Mouse (Mus musculus) inflammation-experienced regulatory T-cells, adult 6 months (primary cell): ENCODE measurements around the gene Acer3. TPM values are rescaled to one million over a fixed set of nuclear protein-coding genes. Genes with fewer than 3 reads are reported as not detected.

Experiments used
- ATAC-seq: one replicate; pipeline ENCODE4 v1.8.0; 2017
- polyA plus RNA-seq, 3 experiments: library from polyadenylated mRNA; unstranded; fragments of 100-300 nt; shearing (Covaris generic); gene quantifications; one replicate each; pipeline ENCODE4 v1.2.1; 2017

Acer3 gene
- polyA plus RNA-seq = 10 to 100 TPM; 14.5 to 20.5 (median 15.5) TPM

DNA sequence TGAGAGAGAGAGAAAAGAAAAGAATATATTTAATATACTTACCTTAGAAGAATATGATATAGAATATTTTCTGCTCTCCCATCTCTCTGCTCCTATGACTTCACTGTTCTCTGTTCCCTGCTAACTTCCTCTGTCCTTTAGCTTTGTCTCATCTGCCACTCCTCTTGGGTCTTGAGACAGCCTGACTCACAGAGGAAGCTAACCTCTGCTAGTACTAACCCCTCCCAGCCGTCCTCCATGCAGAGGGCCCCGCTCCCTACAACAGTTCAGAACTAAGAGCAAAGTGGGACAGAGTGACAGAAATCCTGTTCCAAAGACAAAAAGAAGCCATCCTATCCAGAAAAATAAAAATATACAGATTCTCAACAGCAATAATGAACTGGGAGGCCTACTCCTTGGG, at the start of gene Acer3:
Gene Acer3, minus strand, starts transcription at position 126 of the 400 bp plus-strand sequence.
- no peak for ATAC-seq

GRCm38 (mm10) chr7:98369762-98370369, 48.9 kb upstream of the Acer3 start:
- no peak for ATAC-seq

GRCm38 (mm10) chr7:98361662-98362061, 40.7 kb upstream of the Acer3 start:
- no peak for ATAC-seq

DNA sequence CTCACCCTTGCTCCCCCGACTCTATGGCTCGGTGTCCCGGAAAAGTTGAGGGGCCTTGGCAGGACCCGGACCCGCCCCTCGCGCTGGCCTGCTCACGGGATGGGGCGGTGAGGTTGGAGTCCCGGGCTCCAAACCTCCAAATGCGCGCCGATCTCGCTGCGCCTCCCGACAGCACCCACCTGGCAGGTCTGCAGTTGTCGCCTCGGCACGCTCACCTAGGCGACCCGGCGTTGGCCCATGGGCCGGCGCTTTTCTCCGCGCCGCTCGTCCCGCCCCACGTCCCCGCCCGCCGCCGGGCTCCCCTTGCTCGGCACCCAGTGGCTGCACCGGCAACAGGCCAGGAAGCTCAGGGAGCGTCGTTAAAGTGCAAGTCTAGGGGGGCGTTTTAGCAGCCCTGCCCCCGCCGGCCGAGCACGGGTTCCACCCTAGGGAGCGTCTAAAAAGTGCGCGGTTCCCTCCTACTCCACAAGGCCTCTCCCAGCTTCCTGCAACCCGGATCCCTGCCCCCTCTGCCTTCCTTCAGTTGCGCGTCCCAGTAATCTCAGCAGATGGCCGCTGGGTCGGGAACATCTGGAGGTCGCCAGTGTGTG, 40.1 kb upstream of the Acer3 start, which contains the start of gene Tsku:
Gene Tsku, minus strand, starts transcription at position 266 of the 590 bp plus-strand sequence.
- no peak for ATAC-seq

- no peak for ATAC-seq
Measured at GRCm38 (mm10) chr7:98360621-98360990, 39.6 kb upstream of the Acer3 start.

GRCm38 (mm10) chr7:98359951-98360620, 39.1 kb upstream of the Acer3 start:
- no peak for ATAC-seq

GRCm38 (mm10) chr7:98358016-98358415, 37.0 kb upstream of the Acer3 start:
- no peak for ATAC-seq

GRCm38 (mm10) chr7:98357324-98357723, 36.3 kb upstream of the Acer3 start:
- no peak for ATAC-seq

- ATAC-seq = no peak
Measured at GRCm38 (mm10) chr7:98354921-98355310, 33.9 kb upstream of the Acer3 start.

GRCm38 (mm10) chr7:98354160-98354920, 33.3 kb upstream of the Acer3 start:
- ATAC-seq = no peak

DNA sequence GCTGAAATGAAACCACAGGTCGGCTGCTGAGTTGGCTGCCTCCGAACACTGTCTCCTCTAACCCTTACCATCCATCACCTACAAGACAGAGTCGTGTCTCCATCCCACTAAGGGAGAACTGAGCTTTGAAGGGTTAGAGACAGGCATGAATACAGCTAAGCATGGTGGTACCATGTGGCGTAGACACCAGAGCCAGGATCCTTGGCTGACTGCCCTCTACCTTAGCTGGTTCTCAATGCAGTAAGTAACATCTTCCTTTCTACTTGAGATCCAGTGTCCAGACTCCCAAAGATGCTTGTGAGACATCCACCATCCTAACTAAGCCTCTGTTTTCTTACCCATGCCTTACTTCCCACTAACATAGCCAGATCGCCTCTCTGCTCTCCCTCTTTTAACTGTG, 32.6 kb upstream of the Acer3 start:
- ATAC-seq = no peak

GRCm38 (mm10) chr7:98351523-98351922, 30.5 kb upstream of the Acer3 start:
- ATAC-seq = no peak

GRCm38 (mm10) chr7:98349821-98350220, 28.8 kb upstream of the Acer3 start:
- no peak for ATAC-seq

GRCm38 (mm10) chr7:98349096-98349495, 28.1 kb upstream of the Acer3 start:
- ATAC-seq = peak; percentile 75

DNA sequence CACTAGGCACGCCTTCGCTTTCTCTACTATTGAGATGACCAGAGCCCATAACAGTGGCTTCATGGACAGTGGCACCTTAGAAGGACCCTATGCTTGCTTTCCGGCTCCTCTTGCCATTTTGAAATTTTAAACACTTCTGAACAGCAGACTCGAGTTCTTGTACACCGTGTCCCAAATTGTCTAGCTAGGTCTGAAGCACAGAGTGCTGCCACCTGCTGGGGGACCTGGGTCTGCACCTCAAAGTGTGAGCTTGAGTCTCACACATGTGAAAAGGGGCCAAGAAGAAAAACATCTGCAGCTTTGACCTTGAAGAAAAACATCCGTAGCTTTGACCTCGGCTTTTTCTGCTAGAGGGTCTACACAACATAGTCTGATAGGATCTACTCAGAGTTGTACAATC, 27.0 kb upstream of the Acer3 start:
- peak; percentile 67 for ATAC-seq

DNA sequence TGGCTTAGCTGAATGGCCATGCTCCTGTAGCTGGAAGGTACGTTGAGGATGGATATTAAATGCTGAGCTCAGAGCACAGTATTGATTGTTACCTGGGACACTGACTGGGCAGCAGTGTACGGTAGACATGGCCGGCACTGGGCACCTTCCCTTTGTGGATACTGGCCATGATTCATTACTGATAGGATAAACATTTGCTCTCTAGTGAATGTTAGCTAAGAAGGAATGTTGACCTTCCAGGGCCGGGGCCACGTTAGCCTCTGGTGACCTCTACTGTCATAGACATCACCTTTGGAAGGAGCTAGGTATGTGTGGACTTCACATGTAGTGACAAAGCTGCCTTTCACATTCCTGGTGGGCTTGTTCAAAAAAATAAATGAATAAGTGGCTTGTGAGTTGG, 26.5 kb upstream of the Acer3 start:
- no peak for ATAC-seq

- no peak for ATAC-seq
Measured at GRCm38 (mm10) chr7:98345036-98345435, 24.0 kb upstream of the Acer3 start.

GRCm38 (mm10) chr7:98344361-98344760, 23.4 kb upstream of the Acer3 start:
- ATAC-seq = no peak

DNA sequence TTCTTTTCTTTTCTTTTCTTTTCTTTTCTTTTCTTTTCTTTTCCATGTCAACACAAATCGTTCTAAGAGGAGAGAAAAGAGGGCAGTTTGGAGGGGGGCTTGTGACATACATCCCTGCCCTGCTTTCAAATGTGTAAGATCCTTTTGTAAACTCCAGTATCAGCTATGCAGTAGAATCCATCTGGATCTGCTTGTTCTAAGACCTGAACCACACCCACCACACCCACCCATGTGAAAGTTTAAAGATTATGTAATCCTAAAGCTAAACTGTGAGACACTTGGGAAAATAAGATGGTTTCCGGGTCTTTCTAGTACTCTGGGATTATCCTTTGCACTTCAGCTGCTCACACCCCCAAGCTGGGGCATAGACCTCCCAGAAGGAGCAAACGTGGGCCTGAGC, 21.2 kb upstream of the Acer3 start:
- no peak for ATAC-seq

DNA sequence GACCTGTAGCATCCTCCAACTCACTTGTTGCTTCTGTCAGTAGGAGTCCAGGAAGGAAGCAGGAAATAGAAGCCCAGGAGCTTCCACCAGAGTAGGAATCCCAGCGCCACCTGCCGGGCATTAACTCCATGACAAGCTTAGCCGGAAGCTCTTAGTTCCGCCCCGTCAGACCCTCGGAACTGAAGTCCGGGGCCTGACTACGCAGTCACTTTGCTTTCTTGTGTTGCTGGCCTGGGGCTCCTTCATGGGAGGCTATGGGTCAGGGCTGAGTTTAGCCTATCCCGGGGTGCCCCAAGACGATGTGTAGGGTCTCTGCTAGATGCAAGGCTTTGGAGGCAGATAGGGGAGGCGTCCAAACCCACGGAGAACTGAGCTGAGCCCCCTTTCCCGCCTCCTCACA, 20.5 kb upstream of the Acer3 start:
- ATAC-seq = peak; percentile 93

DNA sequence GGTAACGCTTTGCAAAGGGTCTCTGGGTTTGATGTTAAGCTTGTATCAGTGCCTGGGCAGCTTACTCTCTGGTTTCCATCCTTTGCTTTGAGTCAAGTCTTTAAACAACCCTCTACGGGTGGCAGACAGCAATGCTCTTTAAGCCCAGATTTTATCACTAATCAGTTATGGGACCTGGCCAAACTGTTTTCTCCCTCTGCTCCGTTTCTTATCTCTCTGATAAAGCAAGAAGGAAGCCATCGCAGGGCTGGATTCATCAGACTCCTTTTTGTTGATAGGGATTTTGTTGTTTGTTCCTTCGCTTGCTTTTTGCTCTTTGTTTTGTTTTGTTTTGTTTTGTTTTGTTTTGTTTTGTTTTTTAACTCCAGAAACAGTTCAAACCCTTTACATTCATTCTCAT, 19.3 kb upstream of the Acer3 start:
- no peak for ATAC-seq

DNA sequence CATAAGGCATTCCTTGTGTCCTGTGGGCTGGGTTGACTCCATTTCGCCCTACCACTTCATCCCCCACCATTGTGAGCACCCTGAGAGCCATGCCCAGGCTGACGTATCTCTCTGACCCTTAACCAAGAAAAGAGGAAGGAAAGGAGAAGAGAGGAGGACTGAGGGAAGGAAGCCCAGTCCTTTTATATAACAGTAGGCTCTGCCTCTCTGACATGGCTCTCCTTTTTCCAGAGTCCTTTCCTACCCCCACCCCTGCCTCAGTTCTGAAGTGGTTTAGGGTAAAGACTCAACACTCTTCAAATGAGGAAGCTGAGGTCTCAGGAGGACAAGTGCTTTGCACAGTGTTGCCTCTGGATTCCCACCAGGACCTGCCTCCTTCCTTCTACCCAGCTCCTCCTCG, 13.0 kb upstream of the Acer3 start:
- no peak for ATAC-seq

DNA sequence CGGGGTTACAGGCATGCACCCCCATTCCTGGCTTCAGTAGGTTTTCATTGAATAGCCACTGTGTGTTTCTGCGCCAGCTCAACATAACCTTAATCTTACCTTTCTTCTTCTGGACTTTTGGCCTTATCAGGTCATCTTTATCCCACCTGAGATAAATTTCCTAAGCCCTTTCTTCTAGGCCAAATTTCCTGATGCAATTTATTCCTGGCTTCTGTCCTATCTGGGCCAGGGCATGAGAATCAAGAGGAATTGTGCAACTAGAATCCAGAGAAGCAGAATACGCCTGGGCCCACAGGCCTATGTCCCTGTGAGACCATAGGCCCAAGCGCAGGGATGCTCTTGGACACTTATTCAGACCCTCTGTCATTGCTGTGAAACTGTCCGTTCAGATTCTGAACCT, 12.5 kb upstream of the Acer3 start:
- ATAC-seq = no peak
